Mouse (Mus musculus): Measurements from ENCODE around the gene Dcaf10.

DNA sequence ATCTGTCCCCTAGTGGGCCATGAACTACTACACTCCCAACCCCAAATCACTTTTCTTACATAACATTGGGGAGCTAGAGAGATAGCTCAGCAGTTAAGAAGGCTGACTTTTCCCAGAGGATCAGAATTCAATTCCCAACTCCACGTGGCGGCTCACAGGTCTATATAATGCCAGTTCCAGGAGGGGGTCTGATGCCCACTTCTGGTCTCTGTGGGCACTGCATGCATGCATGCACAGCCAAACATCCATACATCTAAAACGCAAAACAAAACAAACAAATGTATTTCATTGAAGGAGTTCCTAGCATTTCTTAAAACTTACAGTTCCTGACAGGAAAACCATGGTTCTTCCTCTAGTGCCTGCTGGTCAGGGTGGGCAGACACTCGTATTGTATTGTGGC, 50.2 kb downstream of the Dcaf10 start:
- TF ChIP-seq CTCF (IDR thresholded peaks at IDR 0.05; ENCODE audit: insufficient read depth, low read depth, low read length) (no peak), POLR2A (IDR thresholded peaks at IDR 0.05; ENCODE audit: insufficient read depth, low read depth, low read length) (no peak)
